Mouse (Mus musculus) intestine, embryonic 14.5 days (tissue): ENCODE data around the gene Erich3. TPM values are rescaled to one million over a fixed set of nuclear protein-coding genes. Genes with fewer than 3 reads are reported as not detected.

Experiments
- ATAC-seq: fragments of 200-750 bp; cut with Nextera tagmentation; replicated peaks from 2 replicates; pipeline ENCODE4 v1.8.0; 2017; ENCODE audit warnings: low read depth, moderate number of reproducible peaks, moderate TSS enrichment, moderate library complexity; ENCODE audit not compliant: low FRiP score, low TSS enrichment
- DNase-seq: peaks from one replicate; pipeline ENCODE4 v3.0.0-alpha.2; 2018; ENCODE audit warnings: low spot score
- H3K27ac ChIP-seq: fragments of 300-500 bp; sonication (generic); 2 replicates; pipeline ENCODE4 v1.5.1; 2014; ENCODE audit warnings: low read depth, mild to moderate bottlenecking, control low read depth
- H3K27me3 ChIP-seq: fragments of 300-500 bp; sonication (generic); replicated peaks from 2 replicates; pipeline ENCODE4 v1.6.1; 2014; ENCODE audit warnings: low read length, control low read depth; ENCODE audit not compliant: control insufficient read depth, insufficient read depth
- H3K36me3 ChIP-seq: fragments of 300-500 bp; sonication (generic); 2 replicates; pipeline ENCODE4 v1.6.1; 2014; ENCODE audit warnings: low read length, control low read depth; ENCODE audit not compliant: control insufficient read depth, insufficient read depth
- H3K4me1 ChIP-seq: fragments of 300-500 bp; sonication (generic); replicated peaks from 2 replicates; pipeline ENCODE4 v1.6.1; 2014; ENCODE audit warnings: low read length, control low read depth, mixed read lengths; ENCODE audit not compliant: control insufficient read depth, insufficient read depth
- H3K4me2 ChIP-seq: fragments of 300-500 bp; sonication (generic); 2 replicates; pipeline ENCODE4 v1.6.1; 2014; ENCODE audit warnings: low read length
- H3K4me3 ChIP-seq: fragments of 300-500 bp; sonication (generic); 2 replicates; pipeline ENCODE4 v1.5.1; 2014; ENCODE audit warnings: low read depth, low read length, control low read depth, mixed read lengths
- H3K9ac ChIP-seq: fragments of 300-500 bp; sonication (generic); 2 replicates; pipeline ENCODE4 v1.6.1; 2014; ENCODE audit warnings: mild to moderate bottlenecking, low read length
- H3K9me3 ChIP-seq: fragments of 300-500 bp; sonication (generic); 2 replicates; pipeline ENCODE4 v1.6.1; 2016; ENCODE audit warnings: low read length, control low read depth; ENCODE audit not compliant: control insufficient read depth
- WGBS: fragments of 180-500 bp; shearing (Covaris S2); extraction: QIAGEN DNeasy Blood & Tissue Kit; methylation state at CpG from one replicate; pipeline ENCODE4 v1.1.7; 2014; 5-methylcytosine and 5-hydroxymethylcytosine counted together
- polyA plus RNA-seq: library from polyadenylated mRNA; unstranded; fragments of >200 nt; fragmentation: Nextera tagmentation; extraction: Ambion mirVana; gene quantifications from 2 replicates; pipeline ENCODE4 v1.2.1, GENCODE M21; 2014

Gene Erich3
- polyA plus RNA-seq, 1 experiment from 2014 or later: 0.09 TPM

GRCm38 (mm10) chr3:154692572-154692922 lies 28.9 kb downstream of the Erich3 start:
- H3K36me3 ChIP-seq: no peaks in the 10 kb centered on the region
- 0 out of 2 replicates have a peak, but pooled peaks have one; percentile 10 for ATAC-seq
- H3K4me2 ChIP-seq: no peak overlapping the region
- H3K27me3 ChIP-seq: no peaks in the 10 kb centered on the region
- peaks cover 6% of the 10 kb centered on the region; the same call in 1 of the 2 replicates for H3K4me1 ChIP-seq
- H3K9ac ChIP-seq: no peak overlapping the region
- WGBS: 83% methylated on average over 3 of the region's 3 CpGs
- no peak for DNase-seq
- H3K9me3 ChIP-seq: no peaks in the 10 kb centered on the region
- H3K27ac ChIP-seq: no peak overlapping the region
- H3K4me3 ChIP-seq: no peak overlapping the region

- no peaks in the 10 kb centered on the region for H3K9me3 ChIP-seq
- WGBS: 64% methylated on average over 4 of the region's 4 CpGs
- H3K9ac ChIP-seq: no peak overlapping the region
- no peak overlapping the region for H3K4me2 ChIP-seq
- DNase-seq (no peak), ATAC-seq (no peak)
- no peaks in the 10 kb centered on the region for H3K27me3 ChIP-seq
- H3K36me3 ChIP-seq: no peaks in the 10 kb centered on the region
- H3K27ac ChIP-seq: no peak overlapping the region
- H3K4me1 ChIP-seq: peaks cover 6% of the 10 kb centered on the region; the same call in 1 of the 2 replicates
- H3K4me3 ChIP-seq: no peak overlapping the region
Observed at GRCm38 (mm10) chr3:154693902-154694301, 30.2 kb downstream of the Erich3 start.

- DNase-seq (no peak), ATAC-seq (no peak)
- no peaks in the 10 kb centered on the region for H3K36me3 ChIP-seq
Observed at GRCm38 (mm10) chr3:154696611-154697010, 33.0 kb downstream of the Erich3 start.

GRCm38 (mm10) chr3:154698907-154699306 lies 35.2 kb downstream of the Erich3 start:
- Histone ChIP-seq H3K9me3 (no peaks in the 10 kb centered on the region), H3K36me3 (no peaks in the 10 kb centered on the region), H3K27ac (no peak overlapping the region), H3K9ac (no peak overlapping the region), H3K4me1 (no peaks in the 10 kb centered on the region), H3K4me2 (no peak overlapping the region), H3K27me3 (no peaks in the 10 kb centered on the region), H3K4me3 (no peak overlapping the region)
- 33% methylated on average over 5 of the region's 5 CpGs for WGBS
- no peak for DNase-seq
- no peak for ATAC-seq

More at GRCm38 (mm10) chr3:154696611-154697010, 33.0 kb downstream of the Erich3 start:
- 88% methylated on average over 3 of the region's 3 CpGs for WGBS
- Histone ChIP-seq H3K9ac (no peak overlapping the region), H3K4me2 (no peak overlapping the region), H3K9me3 (no peaks in the 10 kb centered on the region), H3K27ac (no peak overlapping the region), H3K4me3 (no peak overlapping the region), H3K27me3 (no peaks in the 10 kb centered on the region), H3K4me1 (peaks cover 5% of the 10 kb centered on the region; the same call in 1 of the 2 replicates)

- Histone ChIP-seq H3K27me3 (no peaks in the 10 kb centered on the region), H3K9me3 (no peaks in the 10 kb centered on the region), H3K36me3 (no peaks in the 10 kb centered on the region), H3K27ac (no peak overlapping the region), H3K9ac (no peak overlapping the region), H3K4me1 (no peaks in the 10 kb centered on the region), H3K4me2 (no peak overlapping the region), H3K4me3 (no peak overlapping the region)
- WGBS: 77% methylated on average over 3 of the region's 3 CpGs
- DNase-seq (no peak), ATAC-seq (no peak)
Observed at GRCm38 (mm10) chr3:154700296-154700695, 36.6 kb downstream of the Erich3 start.

- no peaks in the 10 kb centered on the region for H3K27me3 ChIP-seq
- no peak overlapping the region for H3K4me3 ChIP-seq
- DNase-seq (no peak), ATAC-seq (no peak)
- H3K4me2 ChIP-seq: no peak overlapping the region
- H3K9me3 ChIP-seq: no peaks in the 10 kb centered on the region
- H3K9ac ChIP-seq: no peak overlapping the region
- WGBS: 62% methylated on average over 2 of the region's 2 CpGs
- H3K36me3 ChIP-seq: no peaks in the 10 kb centered on the region
- H3K27ac ChIP-seq: no peak overlapping the region
- no peaks in the 10 kb centered on the region for H3K4me1 ChIP-seq
Observed at GRCm38 (mm10) chr3:154700735-154701134, 37.1 kb downstream of the Erich3 start.

GRCm38 (mm10) chr3:154704755-154705154 lies 41.1 kb downstream of the Erich3 start:
- Histone ChIP-seq H3K4me1 (no peaks in the 10 kb centered on the region), H3K27me3 (no peaks in the 10 kb centered on the region), H3K9me3 (no peaks in the 10 kb centered on the region), H3K4me2 (no peak overlapping the region), H3K4me3 (no peak overlapping the region), H3K9ac (no peak overlapping the region), H3K36me3 (no peaks in the 10 kb centered on the region), H3K27ac (no peak overlapping the region)
- ATAC-seq (no peak), DNase-seq (no peak)
- WGBS: 70% methylated on average over 6 of the region's 6 CpGs

- H3K36me3 ChIP-seq: no peaks in the 10 kb centered on the region
- 89% methylated on average over 3 of the region's 3 CpGs for WGBS
Observed at GRCm38 (mm10) chr3:154708150-154708549, 44.5 kb downstream of the Erich3 start.

GRCm38 (mm10) chr3:154723198-154723597 lies 59.5 kb downstream of the Erich3 start:
- H3K9me3 ChIP-seq: no peaks in the 10 kb centered on the region
- H3K36me3 ChIP-seq: no peaks in the 10 kb centered on the region
- 50% methylated on average over 7 of the region's 7 CpGs for WGBS
- H3K4me3 ChIP-seq: no peak overlapping the region
- no peaks in the 10 kb centered on the region for H3K27me3 ChIP-seq
- ATAC-seq (no peak), DNase-seq (peak; percentile 48)
- H3K9ac ChIP-seq: no peak overlapping the region
- H3K4me1 ChIP-seq: no peaks in the 10 kb centered on the region
- H3K4me2 ChIP-seq: no peak overlapping the region
- H3K27ac ChIP-seq: no peak overlapping the region

More at GRCm38 (mm10) chr3:154708150-154708549, 44.5 kb downstream of the Erich3 start:
- ATAC-seq (no peak), DNase-seq (no peak)
- H3K27ac ChIP-seq: no peak overlapping the region
- H3K27me3 ChIP-seq: no peaks in the 10 kb centered on the region
- H3K9me3 ChIP-seq: no peaks in the 10 kb centered on the region
- no peak overlapping the region for H3K9ac ChIP-seq
- no peak overlapping the region for H3K4me3 ChIP-seq
- H3K4me1 ChIP-seq: no peaks in the 10 kb centered on the region
- H3K4me2 ChIP-seq: no peak overlapping the region
